Mouse (Mus musculus) large intestine, adult 2 months (tissue): ENCODE data around the gene Crot. TPM values are rescaled to one million over a fixed set of nuclear protein-coding genes. Genes with fewer than 3 reads are reported as not detected.
"Not testable (repeated sequence)": the region's sequence is repeated elsewhere in the genome, so short reads cannot be mapped to it uniquely, and the experiment has no call there.

Experiments
- DNase-seq: peaks from one replicate; pipeline ENCODE4 v3.0.0-alpha.2; 2012; ENCODE audit warnings: low read depth, low spot score
- WGBS: fragments of 180-500 bp; shearing (Covaris S2); methylation state at CpG from one replicate; pipeline ENCODE4 v1.1.7; 2018; 5-methylcytosine and 5-hydroxymethylcytosine counted together
- polyA plus RNA-seq: library from polyadenylated mRNA; depleted of rRNA; stranded (reverse); fragments of >200 nt; gene quantifications from 2 replicates; pipeline ENCODE4 v1.2.3, GENCODE M21; 2012

Crot gene
- polyA plus RNA-seq, 1 experiment: 10.7 TPM

GRCm38 (mm10) chr5:9000006-9000405, 2.9 kb upstream of the Crot start:
- DNase-seq: not testable (repeated sequence)
- 46% methylated on average over 7 of the region's 7 CpGs for WGBS

GRCm38 (mm10) chr5:8999108-8999507, 2.0 kb upstream of the Crot start:
- no peak for DNase-seq
- WGBS: 71% methylated on average over 4 of the region's 4 CpGs

DNA sequence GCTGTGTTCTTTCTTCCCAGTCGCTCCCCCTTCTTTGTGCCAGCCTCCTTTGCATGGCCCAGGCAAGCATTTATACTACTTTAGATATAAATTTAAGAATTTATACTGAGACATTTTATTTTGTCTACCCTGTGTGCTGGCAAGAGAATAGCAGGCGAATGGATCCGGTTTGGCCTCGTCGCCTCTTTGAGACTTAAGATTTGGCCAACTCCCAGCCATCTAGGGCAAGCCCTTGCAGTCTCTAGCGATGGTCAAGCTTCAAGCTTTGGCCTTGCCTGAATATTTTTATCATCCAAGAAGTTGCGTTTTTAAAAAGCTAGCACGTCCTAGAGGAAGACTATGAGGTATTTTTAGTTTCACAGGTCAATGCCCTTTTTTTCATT, 380 bp upstream of the Crot start:
- no peak for DNase-seq
- WGBS: 6% methylated on average over 8 of the region's 8 CpGs

DNA sequence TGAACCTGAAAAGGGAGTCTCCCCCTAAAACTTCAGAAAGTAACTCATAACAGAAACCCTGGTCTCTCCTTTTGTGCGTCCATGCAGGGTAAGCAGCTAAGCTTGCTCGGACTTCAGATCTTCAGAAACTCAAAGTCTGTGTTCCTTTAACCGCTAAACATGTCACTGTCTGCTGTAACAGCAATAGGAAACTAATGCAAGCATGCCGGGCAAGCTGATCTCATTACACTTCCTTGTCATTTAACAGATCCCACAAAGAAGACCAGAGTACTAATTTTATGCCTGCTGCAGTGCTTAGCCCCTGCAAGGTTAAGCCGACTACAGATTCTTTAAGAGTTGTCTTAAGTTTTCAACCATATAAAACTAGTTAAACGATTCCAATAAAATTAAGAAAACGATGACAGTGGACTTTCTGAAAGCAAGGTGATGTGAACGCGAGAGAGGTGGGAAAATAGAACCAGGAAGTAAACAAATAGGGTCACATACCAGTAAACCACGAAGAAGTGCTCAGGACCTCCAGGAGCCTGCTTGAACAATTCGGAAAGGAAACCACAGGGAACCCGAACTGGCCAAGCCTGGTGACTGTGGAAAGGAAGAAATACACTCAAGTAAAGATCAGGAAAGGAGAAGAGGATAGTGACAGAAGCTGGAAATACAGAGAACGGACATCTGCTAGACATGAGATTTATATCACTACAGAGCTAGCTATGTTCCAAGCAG, 998 bp downstream of the Crot start:
- DNase-seq: peak; percentile 4
- 2% methylated on average over 13 of the region's 13 CpGs for WGBS

- no peak for DNase-seq
Measured at GRCm38 (mm10) chr5:8991626-8992025, 5.5 kb downstream of the Crot start.

DNA sequence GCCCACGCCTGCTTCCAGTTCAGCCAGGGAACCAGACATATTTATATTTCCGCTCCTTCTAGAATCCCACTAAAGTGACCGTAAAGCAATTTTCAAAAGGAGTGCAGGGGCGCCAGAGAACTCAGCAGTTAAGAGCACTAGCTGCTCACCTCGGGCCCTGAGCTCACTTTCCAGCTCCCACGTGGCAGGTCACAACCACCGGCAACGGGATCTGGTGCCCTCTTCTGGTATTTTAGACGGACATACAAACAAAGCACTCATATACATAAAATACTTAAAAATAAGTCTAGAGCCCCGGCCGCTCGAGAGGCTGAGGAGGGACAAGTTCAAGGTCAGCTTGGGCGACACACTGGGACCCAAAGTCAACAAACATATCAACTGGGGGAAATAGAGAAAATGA, 6.6 kb downstream of the Crot start:
- 87% methylated on average over 13 of the region's 13 CpGs for WGBS

More at GRCm38 (mm10) chr5:8991626-8992025, 5.5 kb downstream of the Crot start:
- WGBS: 93% methylated on average over 16 of the region's 16 CpGs

DNA sequence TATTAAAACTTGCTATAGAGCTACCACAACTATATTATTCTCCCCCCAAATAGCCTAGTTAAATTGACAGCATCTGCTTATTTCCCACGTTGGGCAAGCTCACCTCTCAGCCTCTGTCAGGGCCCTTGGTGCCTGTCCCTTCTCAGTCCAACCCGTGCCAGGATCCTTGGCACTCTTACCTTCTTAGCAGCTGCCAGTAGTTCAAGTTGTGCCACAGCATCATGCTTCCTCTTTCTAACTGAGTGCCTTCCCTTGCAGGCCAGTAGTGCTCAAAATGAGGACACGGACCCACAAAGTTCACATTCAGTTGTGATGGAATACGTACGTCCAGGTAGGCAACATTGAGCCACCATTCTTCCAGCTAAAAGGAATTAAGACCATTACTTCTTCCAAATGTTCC, 9.2 kb downstream of the Crot start:
- 93% methylated on average over 5 of the region's 5 CpGs for WGBS
- DNase-seq: no peak

More for the DNA sequence above, 6.6 kb downstream of the Crot start:
- no peak for DNase-seq

DNA sequence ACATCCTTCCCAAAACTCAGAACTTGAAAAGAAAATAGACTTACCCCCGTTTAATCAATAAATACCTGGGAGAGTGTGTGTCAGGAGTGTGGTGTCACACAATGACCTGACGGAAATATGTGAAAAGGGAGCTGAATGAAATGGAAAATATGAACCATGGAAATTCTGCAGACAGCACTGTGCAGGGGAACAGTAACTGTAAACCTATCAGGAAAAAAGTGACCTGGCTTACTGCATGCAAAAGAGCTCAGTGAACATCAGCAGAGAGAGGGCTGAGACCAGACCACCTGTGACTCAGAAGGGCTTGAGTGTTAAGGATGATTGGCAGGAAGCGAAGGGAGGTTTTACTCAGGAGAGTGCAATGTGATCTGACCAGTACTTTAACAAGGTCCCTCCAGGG, 11.7 kb downstream of the Crot start:
- DNase-seq: no peak
- 88% methylated on average over 3 of the region's 3 CpGs for WGBS

DNA sequence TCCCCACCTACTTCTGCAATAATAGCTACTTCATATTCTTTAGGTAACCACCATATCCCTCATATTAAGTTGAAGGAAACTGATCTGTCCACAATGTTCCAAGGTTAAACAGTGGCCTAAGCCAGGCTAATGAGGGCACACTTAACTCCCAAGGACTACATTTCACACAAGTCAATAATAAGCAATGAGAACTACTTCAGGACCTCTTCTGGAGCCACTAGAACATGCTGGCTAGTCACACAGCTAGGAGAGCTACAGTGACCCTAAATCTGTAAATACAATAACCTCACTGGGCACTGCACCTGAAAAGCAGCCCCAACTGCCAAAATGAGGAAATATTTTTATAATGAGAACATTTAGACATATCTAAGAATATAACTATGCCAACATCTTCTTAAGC, 22.4 kb downstream of the Crot start:
- DNase-seq: no peak

DNA sequence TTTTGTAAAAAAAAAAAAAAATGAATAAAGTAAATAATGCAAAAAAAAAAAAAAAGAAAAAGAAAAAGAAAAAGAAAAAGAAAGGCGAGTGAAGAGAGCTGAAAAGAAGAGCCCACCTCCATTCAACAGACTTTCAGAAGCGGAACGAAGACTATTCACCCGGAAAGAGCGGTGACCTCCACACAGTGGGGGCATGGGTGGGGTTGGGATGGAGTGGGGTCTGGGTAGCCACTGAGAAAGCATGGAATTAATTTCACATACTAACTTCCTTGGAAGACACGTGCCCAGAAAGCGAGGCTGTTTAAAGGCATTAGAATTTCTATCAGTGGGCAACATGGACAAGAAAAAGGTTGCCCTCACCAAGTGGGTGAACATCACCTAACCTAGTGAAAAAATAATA, 24.8 kb downstream of the Crot start:
- DNase-seq: no peak
- WGBS: 94% methylated on average over 7 of the region's 7 CpGs

- DNase-seq: no peak
- 94% methylated on average over 2 of the region's 2 CpGs for WGBS
Measured at GRCm38 (mm10) chr5:8970694-8971093, 26.4 kb downstream of the Crot start.

DNA sequence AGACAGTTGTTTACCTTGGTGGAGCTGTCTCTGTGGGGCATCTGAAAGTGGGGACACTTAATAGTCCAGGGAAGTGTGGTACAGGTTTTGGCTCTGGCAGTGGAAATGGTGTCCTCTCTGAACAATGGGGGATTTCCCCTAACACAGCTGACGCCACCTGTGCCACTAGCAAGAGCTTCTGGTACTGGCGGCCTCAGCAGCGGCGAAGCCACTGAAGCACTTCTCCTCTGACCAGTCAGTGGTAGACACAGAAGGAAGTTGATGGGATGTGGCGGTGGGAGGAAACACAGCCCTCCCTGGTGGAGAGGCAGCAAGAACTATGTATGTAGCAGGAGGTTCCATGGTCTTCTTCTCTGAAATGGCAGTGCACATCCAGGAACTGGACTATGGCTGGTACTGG, 32.6 kb downstream of the Crot start:
- DNase-seq: no peak
- 93% methylated on average over 5 of the region's 5 CpGs for WGBS

DNA sequence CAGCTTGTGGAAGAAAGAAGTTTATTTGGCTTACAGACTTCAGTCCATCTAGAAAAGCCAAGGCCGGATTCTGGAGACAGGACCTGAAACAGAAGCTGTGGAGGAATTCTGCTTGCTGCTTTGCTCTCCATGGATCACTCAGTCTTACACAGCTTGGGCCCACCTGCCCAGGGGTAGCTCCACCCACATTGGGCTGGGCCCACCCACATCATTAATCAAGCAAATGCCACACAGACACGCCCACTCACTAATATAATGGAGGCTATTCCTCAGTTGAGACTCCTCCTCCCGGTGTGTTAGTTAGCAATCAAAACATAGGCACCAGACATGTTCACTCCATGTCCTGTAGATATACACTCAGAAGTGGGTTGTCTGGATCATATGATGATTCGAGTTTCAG, 36.6 kb downstream of the Crot start:
- 77% methylated on average over 4 of the region's 4 CpGs for WGBS
- no peak for DNase-seq

DNA sequence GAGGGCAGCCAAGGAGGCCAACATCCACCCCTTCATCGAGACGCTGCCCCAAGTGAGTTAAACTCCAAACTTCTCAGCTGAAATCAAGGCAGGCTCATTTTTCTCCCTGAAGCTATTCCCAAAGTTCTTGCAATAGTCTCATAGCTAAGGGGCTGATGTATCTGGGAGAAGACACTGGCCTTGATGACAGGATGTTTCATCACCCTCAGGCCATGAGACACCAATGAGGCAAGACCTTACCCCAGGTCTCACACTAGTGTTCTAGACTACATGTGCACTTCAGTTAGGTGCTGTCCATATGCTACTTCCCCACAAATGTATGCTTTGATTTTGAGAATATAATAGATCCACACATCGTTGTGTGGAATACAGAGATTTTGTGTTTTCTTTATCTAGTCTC, 41.6 kb downstream of the Crot start:
- DNase-seq: no peak
- 90% methylated on average over 3 of the region's 3 CpGs for WGBS

DNA sequence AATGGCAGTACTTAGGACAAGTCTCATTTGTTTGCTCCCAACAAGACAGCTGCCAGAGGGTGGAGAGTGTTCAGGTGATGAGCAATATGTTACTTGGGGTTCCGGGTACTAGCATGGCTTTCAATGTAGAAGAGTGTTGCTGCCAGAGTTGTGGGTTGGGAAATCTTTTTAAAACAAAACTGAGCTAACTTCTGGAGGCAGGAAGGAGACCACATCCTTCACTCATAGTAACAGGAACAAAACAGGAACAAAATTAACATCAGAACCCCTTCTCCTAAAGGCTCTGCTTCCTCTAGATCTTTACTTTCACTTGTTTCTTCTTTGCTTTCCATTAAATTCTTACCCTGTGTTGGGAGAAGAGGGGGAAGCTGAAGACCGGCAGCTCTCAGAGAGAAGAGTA, 43.5 kb downstream of the Crot start:
- WGBS: 83% methylated on average over 2 of the region's 2 CpGs
- no peak for DNase-seq

DNA sequence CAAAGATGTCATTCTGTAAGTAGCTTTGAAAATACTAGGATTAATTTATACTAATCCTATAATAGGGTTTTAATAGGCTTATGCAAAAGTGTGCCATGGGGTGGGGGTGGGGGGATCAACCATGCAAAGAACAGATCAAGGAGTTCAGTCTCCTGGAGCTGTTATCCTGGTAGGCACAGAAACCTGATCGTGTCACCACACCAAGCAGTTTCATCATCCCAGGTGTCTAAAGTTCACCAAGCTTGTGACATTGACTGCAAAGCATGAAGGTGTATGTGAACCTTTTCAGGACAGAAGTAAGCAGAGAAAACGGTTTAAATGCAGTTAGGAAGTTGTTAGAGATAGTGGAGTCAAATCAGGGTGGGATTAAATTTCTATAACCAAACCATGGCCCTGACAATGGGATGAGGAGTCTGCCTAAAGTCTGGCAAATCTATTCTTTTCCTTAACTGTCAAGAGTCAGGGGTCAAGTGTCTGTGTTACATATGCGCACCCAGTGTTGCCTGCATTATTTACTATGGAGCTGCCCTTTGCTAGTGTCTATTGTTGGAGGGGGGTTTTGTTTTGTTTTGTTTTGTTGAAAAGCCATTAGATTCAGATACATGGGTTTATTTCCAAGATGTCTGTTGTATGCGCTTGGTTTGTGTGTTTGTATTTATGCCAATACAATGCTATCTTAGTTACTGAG, 49.6 kb downstream of the Crot start:
- no peak for DNase-seq
- 64% methylated on average over 4 of the region's 4 CpGs for WGBS

DNA sequence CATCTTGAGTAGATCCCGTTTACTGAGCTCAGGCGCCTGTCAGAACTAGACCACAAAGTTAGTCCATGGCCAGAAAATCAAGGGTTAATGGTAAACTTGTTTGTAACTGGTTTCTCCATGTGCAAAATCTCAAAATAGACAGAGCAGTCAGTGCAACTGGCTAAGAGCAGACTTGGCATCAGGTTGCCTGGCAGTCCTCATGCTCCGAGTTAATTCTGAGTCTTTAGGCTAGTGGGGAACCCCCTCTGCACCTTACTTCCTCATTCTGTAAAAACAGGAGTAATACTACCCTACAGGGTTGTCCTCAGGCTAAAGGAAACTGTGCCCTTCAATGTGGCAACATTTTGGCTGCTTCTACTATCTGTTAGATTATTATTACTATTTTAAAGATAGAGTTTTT, 53.3 kb downstream of the Crot start:
- no peak for DNase-seq
- WGBS: 59% methylated on average over 3 of the region's 3 CpGs

DNA sequence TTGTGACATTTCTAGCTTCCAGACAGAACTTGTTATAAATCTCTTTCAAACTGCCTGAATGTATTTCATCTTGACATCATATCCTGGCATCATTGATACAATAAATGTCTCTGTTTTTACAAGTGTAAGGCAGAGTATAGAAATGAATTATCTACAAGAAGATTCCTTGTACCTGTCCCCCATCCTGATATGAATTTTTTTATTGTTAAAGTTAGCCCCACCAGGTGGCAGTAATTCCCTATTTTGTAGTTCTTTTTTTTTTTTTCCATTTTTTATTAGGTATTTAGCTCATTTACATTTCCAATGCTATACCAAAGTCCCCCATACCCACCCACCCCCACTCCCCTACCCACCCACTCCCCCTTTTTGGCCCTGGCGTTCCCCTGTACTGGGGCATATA, 55.9 kb downstream of the Crot start:
- WGBS: no CpG with 5 or more reads among the region's 1 CpGs
- not testable (repeated sequence) for DNase-seq

DNA sequence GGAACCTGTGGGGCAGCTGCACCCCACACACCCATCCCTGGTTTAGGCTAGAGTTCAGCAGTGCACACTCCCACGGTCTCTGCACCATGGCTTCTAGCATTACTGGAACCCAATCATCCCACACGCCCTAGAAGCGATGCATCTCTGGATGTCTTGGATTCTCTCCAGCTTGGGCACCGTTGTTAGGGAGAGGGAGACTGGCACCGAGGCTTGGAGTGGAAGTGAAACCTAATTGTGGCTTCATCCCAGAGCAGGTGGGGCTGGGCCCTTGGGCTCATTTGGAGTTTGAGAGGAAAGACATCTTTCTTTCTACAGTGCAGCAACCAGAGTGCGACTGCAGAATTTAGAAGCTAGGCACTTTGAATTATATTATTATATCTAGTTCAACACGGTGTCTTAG, 59.2 kb downstream of the Crot start:
- DNase-seq: no peak
- 53% methylated on average over 7 of the region's 7 CpGs for WGBS

- WGBS: 81% methylated on average over 9 of the region's 9 CpGs
- no peak for DNase-seq
Measured at GRCm38 (mm10) chr5:8928440-8928839, 68.7 kb downstream of the Crot start.

DNA sequence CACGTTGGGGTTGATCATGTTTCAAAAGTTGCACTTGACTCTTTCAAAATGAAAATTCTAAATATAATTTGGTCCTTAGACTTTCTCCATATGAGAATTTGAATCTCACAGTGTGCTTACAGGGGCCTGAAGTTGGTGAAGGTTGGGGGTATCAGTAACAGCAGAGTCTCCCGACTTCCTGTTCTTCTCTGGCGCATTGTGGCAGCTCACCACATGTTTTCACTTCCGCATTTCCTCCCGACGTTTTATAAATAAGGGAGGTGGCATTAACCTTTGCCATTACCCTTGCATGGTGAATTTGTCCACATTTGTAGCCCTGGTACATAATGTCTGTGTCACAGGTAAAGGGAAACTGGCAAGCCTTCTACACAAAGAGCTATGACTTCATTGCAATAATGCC, 80.1 kb downstream of the Crot start:
- DNase-seq: no peak
- WGBS: 65% methylated on average over 6 of the region's 6 CpGs

GRCm38 (mm10) chr5:8916400-8916799, 80.7 kb downstream of the Crot start:
- no peak for DNase-seq
- 88% methylated on average over 2 of the region's 2 CpGs for WGBS
